Mouse (Mus musculus) heart, adult 2 months (tissue): Measurements from ENCODE around the gene Myo1d.

Experiments used
- CTCF ChIP-seq: fragments of 200-600 bp; IDR thresholded peaks from 2 replicates; pipeline ENCODE4 v1.8.1; 2022; ENCODE audit warnings: antibody characterized with exemption, mild to moderate bottlenecking, moderate library complexity
- EP300 ChIP-seq: fragments of 200-500 bp; IDR thresholded peaks from 2 replicates; pipeline ENCODE4 v1.6.1; 2011; ENCODE audit warnings: low read depth, low read length, control low read depth; ENCODE audit not compliant: insufficient read depth
- POLR2A ChIP-seq: fragments of 200-500 bp; IDR thresholded peaks from 2 replicates; pipeline ENCODE4 v1.6.1; 2011; ENCODE audit warnings: mild to moderate bottlenecking, low read depth, low read length, control low read depth; ENCODE audit not compliant: insufficient read depth

DNA sequence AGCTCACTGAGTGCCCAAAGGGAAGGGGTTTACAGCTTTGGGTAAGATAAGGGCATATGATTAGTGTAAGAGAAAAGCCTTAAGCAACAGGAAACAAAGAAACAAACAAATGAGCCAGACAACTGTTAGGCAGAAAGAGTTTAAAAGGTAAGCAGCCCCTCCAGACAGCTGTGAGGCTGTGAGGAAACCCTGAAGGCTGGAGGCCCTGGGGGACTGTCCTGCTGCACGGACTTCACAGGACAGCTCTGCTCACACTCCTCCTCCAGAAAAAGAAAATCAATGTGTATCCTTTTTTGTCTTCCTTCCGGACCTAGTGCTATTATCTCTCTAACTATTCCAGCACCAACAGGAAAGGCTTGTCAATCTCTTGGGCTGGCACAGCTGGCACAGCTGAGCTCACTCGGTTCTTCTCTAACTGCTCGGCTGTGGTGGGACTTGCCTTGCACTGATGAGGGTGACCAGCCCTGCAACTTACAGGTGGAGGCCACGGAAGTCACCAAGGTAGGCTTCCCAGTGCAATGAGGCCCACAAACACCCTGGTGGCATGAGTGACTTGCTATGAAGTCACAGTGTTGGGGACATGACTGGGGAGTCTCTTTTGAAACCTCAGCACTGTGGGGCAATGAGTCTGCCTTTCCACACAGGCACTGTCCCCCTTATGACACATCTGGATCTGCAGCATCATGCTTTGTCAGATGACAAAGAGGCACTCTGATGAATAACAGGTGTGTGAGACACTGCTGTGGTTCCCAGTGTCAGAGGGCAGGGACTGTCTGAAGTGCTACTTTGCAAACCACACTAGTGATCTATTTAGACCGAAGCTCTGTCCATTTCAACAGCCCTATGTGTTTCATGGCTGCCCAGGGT is 275.1 kb downstream of the Myo1d start:
- TF ChIP-seq POLR2A (no peak), CTCF (no peak), EP300 (no peak)
